In the genomic region with DNA sequence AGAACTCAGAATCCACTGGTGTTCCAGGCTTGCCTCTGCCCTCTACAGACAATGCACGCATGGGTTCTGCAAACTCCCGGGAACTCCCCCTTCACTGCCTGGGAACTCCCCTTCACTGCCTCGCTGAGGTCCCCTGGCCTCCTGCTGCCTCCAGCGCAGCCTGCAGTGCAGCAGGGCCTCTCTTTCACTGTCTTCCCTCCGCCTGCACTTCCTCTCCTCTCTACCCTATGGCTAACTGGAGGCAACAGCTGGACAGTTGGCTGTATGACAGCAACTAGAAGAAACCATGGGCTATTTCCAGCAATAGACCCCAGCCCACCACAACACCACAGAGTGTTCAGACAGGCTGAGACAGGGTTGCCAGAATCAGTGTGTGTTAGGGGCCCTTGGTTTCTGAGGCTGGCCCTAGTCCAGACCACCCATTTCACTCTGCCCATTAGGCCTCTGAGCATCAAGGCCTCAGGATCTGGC, we compare ENCODE assay signal across 8 mouse cellular contexts. TPM values are rescaled to one million over a fixed set of nuclear protein-coding genes. Genes with fewer than 3 reads are reported as not detected.
DNase-seq lines count a peak whose midpoint lies in the region; ATAC-seq and TF ChIP-seq lines count a peak whose summit lies in the region.

No protein-coding gene starts in this region.

- peak overlapping the region; percentile 94 for H3K27ac ChIP-seq in kidney, embryonic 16.5 days (ENCODE audit: low read length)
- H3K27ac ChIP-seq in macrophage, result peak overlapping the region; percentile 84
- H3K27ac ChIP-seq in testis, adult 2 months (ENCODE audit: control insufficient read depth, insufficient read depth, low read depth, low read length), result peak overlapping the region; percentile 63

- peaks cover 51% of the 10 kb centered on the region for H3K4me1 ChIP-seq in kidney, embryonic 16.5 days (ENCODE audit: insufficient read depth, low read length)
- H3K4me1 ChIP-seq in testis, adult 2 months (ENCODE audit: control insufficient read depth, insufficient read depth, low read length), result peaks cover 11% of the 10 kb centered on the region

- peaks cover 95% of the 10 kb centered on the region for H3K79me2 ChIP-seq in macrophage (ENCODE audit: inconsistent target)

- H3K36me3 ChIP-seq in kidney, embryonic 16.5 days (ENCODE audit: insufficient read depth, low read length), result no peaks in the 10 kb centered on the region
- no peaks in the 10 kb centered on the region for H3K36me3 ChIP-seq in macrophage (ENCODE audit: inconsistent target)
- no peaks in the 10 kb centered on the region for H3K36me3 ChIP-seq in testis, adult 2 months (ENCODE audit: control insufficient read depth, insufficient read depth, low read length)

- peak overlapping the region; percentile 46 for H3K9ac ChIP-seq in kidney, embryonic 16.5 days (replicated peaks; ENCODE audit: low read length)

- H3K27me3 ChIP-seq in kidney, embryonic 16.5 days (ENCODE audit: insufficient read depth, low read length), result no peaks in the 10 kb centered on the region
- no peaks in the 10 kb centered on the region for H3K27me3 ChIP-seq in testis, adult 2 months (ENCODE audit: control insufficient read depth, insufficient read depth, low read length)

- no peak overlapping the region for H3K4me3 ChIP-seq in kidney, embryonic 16.5 days (ENCODE audit: low read length)
- no peak overlapping the region for H3K4me3 ChIP-seq in macrophage (ENCODE audit: inconsistent target)
- no peak overlapping the region for H3K4me3 ChIP-seq in testis, adult 2 months (ENCODE audit: control insufficient read depth, low read depth, low read length)

- ATAC-seq in kidney, embryonic 16.5 days (ENCODE audit: low FRiP score, low TSS enrichment), result peak; percentile 94

- 9% methylated on average over 5 of the region's 5 CpGs for WGBS in kidney, embryonic 16.5 days
- 7% methylated on average over 4 of the region's 5 CpGs for WGBS in macrophage (ENCODE audit: missing documents)

- TF ChIP-seq POLR2A in testis, adult 2 months (IDR thresholded peaks at IDR 0.05; ENCODE audit: control insufficient read depth, low read depth, low read length), result no peak

- DNase-seq in layer of hippocampus, postnatal 10 days (ENCODE audit: low spot score in 2 of 2), result peak; percentile 51 to 58
- no peak for DNase-seq in layer of hippocampus, adult 11-12 months (ENCODE audit: low spot score)
- peak; percentile 24 for DNase-seq in NIH3T3 (ENCODE audit: low read depth)
- DNase-seq in heart, adult 18-20 months, result peak; percentile 69 to 76
- DNase-seq in cerebellum, adult 8-10 months, result no peak

- H3K4me2 ChIP-seq in kidney, embryonic 16.5 days (replicated peaks; ENCODE audit: low read depth, low read length), result no peak overlapping the region

- no peaks in the 10 kb centered on the region for H3K9me3 ChIP-seq in kidney, embryonic 16.5 days (ENCODE audit: low read length)

- TF ChIP-seq CTCF in testis, adult 2 months (IDR thresholded peaks at IDR 0.05; ENCODE audit: control insufficient read depth, insufficient read depth, insufficient replicate concordance, low read depth, low read length), result no peak

RNA-seq across cellular contexts. Expression of a gene that starts 9.5 kb away (rescaled TPM):
- 1 to 10 TPM; 6.5 to 7.0 TPM for total RNA-seq in layer of hippocampus, postnatal 10 days (2021)
- total RNA-seq in heart, adult 18-20 months (2021), result 10 to 100 TPM; 58.2 to 59.1 TPM
- 47.5 and 48.0 TPM in 2 replicates for polyA plus RNA-seq in kidney, embryonic 16.5 days (2015; fragmentation: Nextera tagmentation; extraction: Ambion mirVana)
- 10 to 100 TPM; 21.8 to 67.0 (median 38.1) TPM for total RNA-seq in macrophage (2018; cell fraction: chromatin; rRNA removed)
- total RNA-seq in macrophage (2018; cell fraction: cytosol; rRNA removed), result 100 to 1,000 TPM in 10 of 26 experiments, 10 to 100 TPM in 16; 68.0 to 139 (median 95.9) TPM
- 100 to 1,000 TPM in 19 of 26 experiments, 10 to 100 TPM in 7; 52.3 to 227 (median 128) TPM for total RNA-seq in macrophage (2018; cell fraction: nucleus; rRNA removed)
- 54.5 to 89.1 TPM (median 55.9 TPM) in 3 replicates for polyA plus RNA-seq in macrophage (2018)
- polyA plus RNA-seq in testis, adult 2 months (2012; rRNA removed), result 9.7 and 10.3 TPM in 2 replicates

Comparison
In these comparisons a context has a peak if more than half of its experiments do, and no peak if none do; other contexts are left out.
1. DNase-seq: peak in layer of hippocampus, postnatal 10 days (2 of 2), NIH3T3 (single experiment) and heart, adult 18-20 months (2 of 2); none in layer of hippocampus, adult 11-12 months (single experiment) and cerebellum, adult 8-10 months (single experiment).
2. Peak in every context shown above with its lines, with median percentiles within 50 percentile points of each other: H3K27ac ChIP-seq.